Mouse (Mus musculus): ENCODE measurements around the gene Pfkp.

DNA sequence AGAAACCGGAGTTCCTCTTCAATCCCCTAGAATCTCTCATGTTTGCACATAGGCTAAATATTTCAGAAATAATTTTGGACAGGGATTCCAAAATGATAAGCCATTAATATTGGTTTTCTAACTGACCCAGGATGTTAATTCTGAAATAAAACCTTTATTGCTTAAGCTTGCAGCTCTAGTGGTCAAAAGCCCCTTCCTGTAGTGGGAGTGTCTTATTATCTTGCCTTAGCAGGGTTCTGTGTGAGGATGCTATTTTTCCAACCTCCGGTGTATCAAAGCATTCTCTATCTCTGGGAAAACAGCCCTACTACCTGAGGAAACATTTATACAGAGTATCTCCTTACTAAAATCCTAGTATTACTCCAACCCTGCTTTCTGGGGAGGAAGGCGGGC is 1.9 kb downstream of the Pfkp start:
- TF ChIP-seq CTCF (conservative IDR thresholded peaks at IDR 0.05; ENCODE audit: insufficient read depth, insufficient read length, low read depth, low read length): no peak
- TF ChIP-seq POLR2A (IDR thresholded peaks at IDR 0.05; ENCODE audit: low read depth, low read length): no peak

Measured in kidney, adult 2 months (tissue).